23 mouse cellular contexts compared by ENCODE assay signal in the genomic region with DNA sequence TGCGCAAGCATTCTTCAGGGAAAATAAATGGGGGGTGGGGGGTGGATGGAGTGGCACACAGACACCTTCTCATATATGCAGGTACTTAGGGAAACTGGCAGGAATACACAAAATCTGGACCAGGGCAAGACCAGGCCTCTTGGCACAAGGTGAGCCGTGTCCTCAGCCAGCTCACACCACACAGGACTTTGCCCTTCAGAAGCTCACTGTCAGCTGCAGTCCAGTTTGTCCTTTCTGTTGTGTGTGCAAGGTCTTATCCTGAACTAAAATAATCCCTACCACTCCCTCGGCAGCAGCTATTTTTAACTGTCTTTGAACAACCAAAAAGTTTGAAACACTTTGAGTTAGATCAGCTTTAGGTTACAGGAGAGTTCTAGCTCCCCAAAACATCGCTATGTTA.
DNase-seq lines count a peak whose midpoint lies in the region; ATAC-seq and TF ChIP-seq lines count a peak whose summit lies in the region.
"Had no signal": no experiment of that assay in that cellular context is flagged by ENCODE, and none has a peak within 500 bp of the region (broad histone marks: within the 10 kb centered on the region; RNA-seq: fewer than 3 reads in every experiment).

No protein-coding gene starts in this region.

- DNase-seq in gastrocnemius, adult 2 months, result no peak
- no peak for DNase-seq in gastrocnemius, postnatal 10 days
- peak; percentile 78 to 81 for DNase-seq in kidney, adult 8-10 months
- DNase-seq in kidney, postnatal 25 days, result peak; percentile 65 to 88
- no peak for DNase-seq in left cerebral cortex, adult 18-20 months (ENCODE audit: low spot score in 2 of 2)
- no peak for DNase-seq in Muller cell, postnatal 12 days (ENCODE audit: inconsistent ontology term)
- DNase-seq: adrenal gland, postnatal 14 days; cerebellum, adult 11-12 months; cerebellum, postnatal 14 days; embryo, embryonic 11 days; lung, adult 2 months; lung, postnatal 36 days; right cerebral cortex, postnatal 14 days; spleen, adult 18-20 months; thymus, postnatal 4 days had no signal

- peaks cover 34% of the 10 kb centered on the region for H3K36me3 ChIP-seq in kidney, embryonic 16.5 days (ENCODE audit: insufficient read depth, low read length)
- H3K36me3 ChIP-seq in heart, embryonic 15.5 days, result peaks cover 78% of the 10 kb centered on the region
- H3K36me3 ChIP-seq: midbrain, embryonic 15.5 days had no signal

- intact Hi-C loops in gastrocnemius, adult 2 months (cut with DNase I), result no loop called here

- TF ChIP-seq CTCF in gastrocnemius, adult 2 months (IDR thresholded peaks at IDR 0.05), result no peak

- H3K4me2 ChIP-seq in kidney, embryonic 16.5 days (replicated peaks; ENCODE audit: low read depth, low read length), result no peak overlapping the region
- no peak overlapping the region for H3K4me2 ChIP-seq in heart, embryonic 15.5 days
- H3K4me2 ChIP-seq: limb, embryonic 13.5 days; midbrain, embryonic 15.5 days had no signal

- no peak overlapping the region for H3K9ac ChIP-seq in kidney, embryonic 16.5 days (replicated peaks; ENCODE audit: low read length)
- H3K9ac ChIP-seq in heart, embryonic 15.5 days, result no peak overlapping the region
- H3K9ac ChIP-seq: limb, embryonic 13.5 days; midbrain, embryonic 15.5 days had no signal

- peak overlapping the region; percentile 31; the same call in 1 of the 2 replicates for H3K27ac ChIP-seq in gastrocnemius, adult 2 months
- no peak overlapping the region for H3K27ac ChIP-seq in kidney, embryonic 16.5 days (ENCODE audit: low read length)
- peak overlapping the region; percentile 88 for H3K27ac ChIP-seq in heart, embryonic 15.5 days
- H3K27ac ChIP-seq: hindbrain, embryonic 10.5 days; limb, embryonic 13.5 days; midbrain, embryonic 15.5 days had no signal

- no peaks in the 10 kb centered on the region for H3K9me3 ChIP-seq in kidney, embryonic 16.5 days (ENCODE audit: low read length)
- H3K9me3 ChIP-seq in heart, embryonic 15.5 days (replicated peaks), result no peaks in the 10 kb centered on the region
- H3K9me3 ChIP-seq: hindbrain, embryonic 10.5 days; limb, embryonic 13.5 days; midbrain, embryonic 15.5 days had no signal

- 90% methylated on average over 4 of the region's 4 CpGs for WGBS in kidney, embryonic 16.5 days
- 63% methylated on average over 4 of the region's 4 CpGs for WGBS in heart, embryonic 15.5 days

- no peak for ATAC-seq in kidney, embryonic 16.5 days (ENCODE audit: low FRiP score, low TSS enrichment)
- peak; percentile 53; the same call in 1 of the 2 replicates for ATAC-seq in heart, embryonic 15.5 days (replicated peaks; ENCODE audit: insufficient number of reproducible peaks, insufficient read depth, low FRiP score, low read depth)
- ATAC-seq: CD4-positive, CD25-positive, alpha-beta regulatory T cell, adult 4 months; forebrain, embryonic 16.5 days; midbrain, embryonic 15.5 days had no signal

- peaks cover 17% of the 10 kb centered on the region for H3K4me1 ChIP-seq in kidney, embryonic 16.5 days (ENCODE audit: insufficient read depth, low read length)
- peaks cover 19% of the 10 kb centered on the region for H3K4me1 ChIP-seq in heart, embryonic 15.5 days (replicated peaks)
- H3K4me1 ChIP-seq: hindbrain, embryonic 10.5 days; limb, embryonic 13.5 days; midbrain, embryonic 15.5 days had no signal

- no peaks in the 10 kb centered on the region for H3K27me3 ChIP-seq in kidney, embryonic 16.5 days (ENCODE audit: insufficient read depth, low read length)
- H3K27me3 ChIP-seq in heart, embryonic 15.5 days, result no peaks in the 10 kb centered on the region
- H3K27me3 ChIP-seq: limb, embryonic 13.5 days; midbrain, embryonic 15.5 days had no signal

- H3K4me3 ChIP-seq in gastrocnemius, adult 2 months, result no peak overlapping the region
- no peak overlapping the region for H3K4me3 ChIP-seq in kidney, embryonic 16.5 days (ENCODE audit: low read length)
- H3K4me3 ChIP-seq in heart, embryonic 15.5 days, result no peak overlapping the region
- H3K4me3 ChIP-seq: hindbrain, embryonic 10.5 days; limb, embryonic 13.5 days; midbrain, embryonic 15.5 days; myocyte had no signal

Comparison
In these comparisons a context has a peak if more than half of its experiments do, and no peak if none do; other contexts are left out.
1. DNase-seq: peak in kidney, adult 8-10 months (2 of 2) and kidney, postnatal 25 days (2 of 2); none in gastrocnemius, adult 2 months (single experiment), gastrocnemius, postnatal 10 days (single experiment), left cerebral cortex, adult 18-20 months (0 of 2) and Muller cell, postnatal 12 days (single experiment).